Mouse (Mus musculus): ENCODE measurements around the gene Tcl1b2. TPM values are rescaled to one million over a fixed set of nuclear protein-coding genes. Genes with fewer than 3 reads are reported as not detected.

Gene Tcl1b2
- 0.03 TPM in 1 of 2 replicates, not detected in the other for polyA plus RNA-seq (2012; rRNA removed)

GRCm38 (mm10) chr12:105145714-105146113, at the start of gene Tcl1b2:
Gene Tcl1b2 (plus strand): TSS chr12:105146014.

GRCm38 (mm10) chr12:105159390-105159789, 13.6 kb downstream of the Tcl1b2 start, which contains the start of gene Tcl1b1:
Gene Tcl1b1 (plus strand): TSS chr12:105159690.

GRCm38 (mm10) chr12:105176044-105176443, 30.2 kb downstream of the Tcl1b2 start, which contains the start of gene Tcl1b5:
Gene Tcl1b5 (plus strand): TSS chr12:105176344.

GRCm38 (mm10) chr12:105190743-105191142, 44.9 kb downstream of the Tcl1b2 start, which contains the start of gene Tcl1b3:
Gene Tcl1b3 (plus strand): TSS chr12:105191043.

GRCm38 (mm10) chr12:105201657-105202056, 55.8 kb downstream of the Tcl1b2 start, which contains the start of gene Tcl1b4:
Gene Tcl1b4 (plus strand): TSS chr12:105201957.

Other genes starting within 250 kb of the Tcl1b2 start
- gene Syne3, start 136.2 kb upstream of the Tcl1b2 start, polyA plus RNA-seq (2012; rRNA removed): 2.0 and 2.1 TPM in 2 replicates
- 197 and 254 TPM in 2 replicates for gene Glrx5, start 113.3 kb upstream of the Tcl1b2 start, polyA plus RNA-seq (2012; rRNA removed)
- gene Tcl1b1, start 13.7 kb downstream of the Tcl1b2 start, polyA plus RNA-seq (2012; rRNA removed): not detected in 2 replicates
- not detected in 2 replicates for gene Tcl1b5, start 30.3 kb downstream of the Tcl1b2 start, polyA plus RNA-seq (2012; rRNA removed)
- gene Tcl1b3, start 45.0 kb downstream of the Tcl1b2 start, polyA plus RNA-seq (2012; rRNA removed): not detected in 2 replicates
- gene Tcl1b4, start 55.9 kb downstream of the Tcl1b2 start, polyA plus RNA-seq (2012; rRNA removed): not detected in 2 replicates
- not detected in 2 replicates for gene Tcl1, start 76.8 kb downstream of the Tcl1b2 start, polyA plus RNA-seq (2012; rRNA removed)
- gene Tunar, start 187.9 kb downstream of the Tcl1b2 start, polyA plus RNA-seq (2012; rRNA removed): not detected in 2 replicates

Data from liver, embryonic 14 days (tissue).